Mouse (Mus musculus) olfactory bulb, adult 2 months (tissue): ENCODE results near the gene Ddx47.

Experiments used
- CTCF ChIP-seq: fragments of 200-500 bp; IDR thresholded peaks from 2 replicates; pipeline ENCODE4 v1.5.1; 2012; ENCODE audit warnings: low read depth, mild to moderate bottlenecking, low read length, moderate library complexity; ENCODE audit not compliant: insufficient read depth
- POLR2A ChIP-seq: fragments of 200-500 bp; IDR thresholded peaks from 2 replicates; pipeline ENCODE4 v1.6.1; 2012; ENCODE audit warnings: mild to moderate bottlenecking, low read depth, low read length, moderate library complexity; ENCODE audit not compliant: insufficient read depth

DNA sequence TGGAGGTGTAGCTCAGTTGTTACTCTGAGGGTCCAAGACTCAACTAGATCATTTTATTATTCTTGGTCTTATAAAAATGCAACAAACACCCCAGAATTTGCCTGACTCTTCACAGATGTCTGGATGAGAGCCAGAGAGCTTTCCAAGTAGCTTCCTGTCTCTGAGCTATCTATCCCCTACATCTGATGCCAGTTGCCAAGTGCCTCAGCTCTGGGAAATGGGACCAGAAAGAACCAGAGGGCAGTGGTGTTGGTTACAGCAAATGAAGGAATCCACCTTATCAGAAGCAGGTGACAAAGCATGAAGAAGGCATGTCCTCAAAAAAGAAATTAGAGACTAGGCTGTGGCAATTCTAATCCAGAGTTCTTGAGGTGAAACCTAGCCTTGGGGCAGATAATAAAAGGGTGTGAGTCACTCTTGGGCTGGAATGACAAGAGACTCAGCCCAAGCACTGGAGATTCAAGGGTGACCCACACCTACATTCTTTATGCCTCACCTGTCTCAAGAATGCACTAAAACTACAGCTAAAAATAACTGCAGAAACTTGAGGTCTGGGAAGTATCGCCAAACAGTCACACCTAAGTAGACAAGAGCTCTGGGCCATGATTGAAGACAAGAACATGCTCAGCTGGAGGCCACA lies 13.5 kb downstream of the Ddx47 start:
- no peak for TF ChIP-seq CTCF
- no peak for TF ChIP-seq POLR2A
